Mouse (Mus musculus) forebrain, embryonic 14.5 days (tissue): ENCODE measurements around the gene Mtch2. TPM values are rescaled to one million over a fixed set of nuclear protein-coding genes. Genes with fewer than 3 reads are reported as not detected.

Experiments
- ATAC-seq: fragments of 200-750 bp; cut with Nextera tagmentation; 2 replicates; pipeline ENCODE4 v1.8.0; 2017; ENCODE audit warnings: mild to moderate bottlenecking, moderate library complexity
- DNase-seq: peaks from one replicate; pipeline ENCODE4 v3.0.0-alpha.2; 2015; ENCODE audit warnings: low spot score
- H3K27ac ChIP-seq: fragments of 300-500 bp; sonication (generic); 2 replicates; pipeline ENCODE4 v1.5.1; 2014; ENCODE audit warnings: low read depth, mild to moderate bottlenecking, control low read depth, low read length, moderate library complexity
- H3K27me3 ChIP-seq: fragments of 300-500 bp; sonication (generic); replicated peaks from 2 replicates; pipeline ENCODE4 v1.6.1; 2014; ENCODE audit warnings: low read length, control low read depth, mixed read lengths; ENCODE audit not compliant: control insufficient read depth, insufficient read depth
- H3K36me3 ChIP-seq: fragments of 300-500 bp; sonication (generic); 2 replicates; pipeline ENCODE4 v1.6.1; 2014; ENCODE audit warnings: low read length, control low read depth; ENCODE audit not compliant: control insufficient read depth, insufficient read depth
- H3K4me1 ChIP-seq: fragments of 300-500 bp; sonication (generic); 2 replicates; pipeline ENCODE4 v1.6.1; 2014; ENCODE audit warnings: antibody characterized with exemption, low read length, control low read depth; ENCODE audit not compliant: control insufficient read depth, insufficient read depth
- H3K4me2 ChIP-seq: fragments of 300-500 bp; sonication (generic); 2 replicates; pipeline ENCODE4 v1.6.1; 2014; ENCODE audit warnings: mild to moderate bottlenecking, control low read depth, low read length
- H3K4me3 ChIP-seq: fragments of 300-500 bp; sonication (generic); 2 replicates; pipeline ENCODE4 v1.5.1; 2014; ENCODE audit warnings: low read depth, low read length, control low read depth
- H3K9ac ChIP-seq: fragments of 300-500 bp; sonication (generic); 2 replicates; pipeline ENCODE4 v1.6.1; 2014; ENCODE audit warnings: mild to moderate bottlenecking, low read length, control low read depth, moderate library complexity
- H3K9me3 ChIP-seq: fragments of 300-500 bp; sonication (generic); replicated peaks from 2 replicates; pipeline ENCODE4 v1.6.1; 2016; ENCODE audit warnings: low read length, control low read depth, mixed read lengths; ENCODE audit not compliant: control insufficient read depth
- WGBS: fragments of 180-500 bp; shearing (Covaris S2); extraction: QIAGEN DNeasy Blood & Tissue Kit; methylation state at CpG from one replicate; pipeline ENCODE4 v1.1.7; 2014; 5-methylcytosine and 5-hydroxymethylcytosine counted together
- polyA plus RNA-seq: library from polyadenylated mRNA; unstranded; fragments of >200 nt; fragmentation: Nextera tagmentation; extraction: Ambion mirVana; gene quantifications from 2 replicates; pipeline ENCODE4 v1.2.1, GENCODE M21; 2014

Mtch2 gene
- polyA plus RNA-seq, 1 experiment from 2014 or later: 353 TPM

GRCm38 (mm10) chr2:90910861-90911260, 63.9 kb downstream of the Mtch2 start:
- WGBS: 77% methylated on average over 1 of the region's 1 CpGs
- Histone ChIP-seq H3K27ac (no peak overlapping the region), H3K9me3 (no peaks in the 10 kb centered on the region), H3K27me3 (no peaks in the 10 kb centered on the region), H3K9ac (no peak overlapping the region), H3K4me1 (peaks cover 8% of the 10 kb centered on the region), H3K4me2 (no peak overlapping the region), H3K36me3 (peaks cover 65% of the 10 kb centered on the region), H3K4me3 (no peak overlapping the region)
- no peak for DNase-seq
- ATAC-seq: no peak

GRCm38 (mm10) chr2:90911668-90912067, 64.7 kb downstream of the Mtch2 start:
- H3K9me3 ChIP-seq: no peaks in the 10 kb centered on the region
- no peak overlapping the region for H3K4me3 ChIP-seq
- H3K4me1 ChIP-seq: peaks cover 10% of the 10 kb centered on the region; the same call in 1 of the 2 replicates
- H3K36me3 ChIP-seq: peaks cover 61% of the 10 kb centered on the region
- H3K4me2 ChIP-seq: no peak overlapping the region
- no peak for DNase-seq
- no peak for ATAC-seq
- WGBS: 89% methylated on average over 1 of the region's 1 CpGs
- no peak overlapping the region for H3K9ac ChIP-seq
- H3K27me3 ChIP-seq: no peaks in the 10 kb centered on the region
- H3K27ac ChIP-seq: no peak overlapping the region

- Histone ChIP-seq H3K4me1 (peaks cover 10% of the 10 kb centered on the region; the same call in 1 of the 2 replicates), H3K4me2 (no peak overlapping the region), H3K27me3 (no peaks in the 10 kb centered on the region), H3K27ac (no peak overlapping the region), H3K36me3 (peaks cover 48% of the 10 kb centered on the region), H3K9ac (no peak overlapping the region), H3K9me3 (no peaks in the 10 kb centered on the region), H3K4me3 (no peak overlapping the region)
- 77% methylated on average over 2 of the region's 2 CpGs for WGBS
- no peak for ATAC-seq
- peak; percentile 67 for DNase-seq
These were observed 66.7 kb downstream of the Mtch2 start for GRCm38 (mm10) chr2:90913671-90914070.

- peak overlapping the region; percentile 26; the same call in 1 of the 2 replicates for H3K9ac ChIP-seq
- peak overlapping the region; percentile 81; the same call in 1 of the 2 replicates for H3K4me2 ChIP-seq
- peaks cover 30% of the 10 kb centered on the region for H3K36me3 ChIP-seq
- no peaks in the 10 kb centered on the region for H3K27me3 ChIP-seq
- H3K9me3 ChIP-seq: no peaks in the 10 kb centered on the region
- peaks cover 10% of the 10 kb centered on the region; the same call in 1 of the 2 replicates for H3K4me1 ChIP-seq
- DNase-seq: no peak
- H3K27ac ChIP-seq: no peak overlapping the region
- ATAC-seq: no peak
- 78% methylated on average over 1 of the region's 1 CpGs for WGBS
- H3K4me3 ChIP-seq: no peak overlapping the region
These were observed 68.6 kb downstream of the Mtch2 start for GRCm38 (mm10) chr2:90915516-90915915.

Other genes with a start within 250 kb of the Mtch2 start
- gene Nup160, start 169.9 kb upstream of the Mtch2 start, polyA plus RNA-seq: 31.0 and 31.9 TPM in 2 replicates
- 48.9 and 70.3 TPM in 2 replicates for gene Fnbp4, start 101.8 kb upstream of the Mtch2 start, polyA plus RNA-seq
- 0.89 and 1.2 TPM in 2 replicates for gene Agbl2, start 64.4 kb upstream of the Mtch2 start, polyA plus RNA-seq
- 18.4 and 18.8 TPM in 2 replicates for gene C1qtnf4, start 38.7 kb downstream of the Mtch2 start, polyA plus RNA-seq
- 51.1 and 55.9 TPM in 2 replicates for gene Kbtbd4, start 57.6 kb downstream of the Mtch2 start, polyA plus RNA-seq
- gene Ndufs3, start 57.7 kb downstream of the Mtch2 start, polyA plus RNA-seq: 230 and 240 TPM in 2 replicates
- gene Celf1, start 93.2 kb downstream of the Mtch2 start, polyA plus RNA-seq: 76.4 and 91.0 TPM in 2 replicates
- gene Rapsn, start 188.5 kb downstream of the Mtch2 start, polyA plus RNA-seq: 0.95 and 1.2 TPM in 2 replicates
- 298 and 304 TPM in 2 replicates for gene Psmc3, start 206.9 kb downstream of the Mtch2 start, polyA plus RNA-seq
- 16.1 and 18.0 TPM in 2 replicates for gene Slc39a13, start 223.3 kb downstream of the Mtch2 start, polyA plus RNA-seq
- gene Spi1, start 235.2 kb downstream of the Mtch2 start, polyA plus RNA-seq: 2.4 and 2.9 TPM in 2 replicates